Mouse (Mus musculus): Measurements from ENCODE around the gene Ap4s1. TPM values are rescaled to one million over a fixed set of nuclear protein-coding genes. Genes with fewer than 3 reads are reported as not detected.
A peak's percentile ranks its signal among the peaks of the same experiment; 100 is the strongest.

The Ap4s1 gene
- total RNA-seq, 2 experiments from 2014 or later = 23.8 to 35.4 TPM

DNA sequence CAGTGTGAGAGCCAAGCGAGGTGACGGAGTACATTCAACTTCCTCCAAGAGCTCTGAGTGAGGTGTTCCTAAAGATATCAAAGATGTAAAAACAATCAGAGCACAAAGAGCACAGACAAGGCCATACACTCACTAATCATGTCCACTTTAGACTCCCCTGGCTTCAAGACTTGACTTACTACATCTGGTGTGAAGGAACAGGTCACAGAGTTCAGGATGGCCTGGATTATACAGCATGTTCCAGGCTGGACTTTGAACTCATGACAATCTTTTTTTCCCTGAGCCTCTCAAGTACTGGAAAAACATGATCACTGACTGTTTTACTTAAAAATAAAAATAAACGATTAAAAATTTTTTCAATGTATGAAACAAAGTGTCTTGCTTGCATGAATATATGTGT lies 68.5 kb downstream of the Ap4s1 start:
- ATAC-seq (replicated peaks; ENCODE audit: poor library complexity) = no peak

DNA sequence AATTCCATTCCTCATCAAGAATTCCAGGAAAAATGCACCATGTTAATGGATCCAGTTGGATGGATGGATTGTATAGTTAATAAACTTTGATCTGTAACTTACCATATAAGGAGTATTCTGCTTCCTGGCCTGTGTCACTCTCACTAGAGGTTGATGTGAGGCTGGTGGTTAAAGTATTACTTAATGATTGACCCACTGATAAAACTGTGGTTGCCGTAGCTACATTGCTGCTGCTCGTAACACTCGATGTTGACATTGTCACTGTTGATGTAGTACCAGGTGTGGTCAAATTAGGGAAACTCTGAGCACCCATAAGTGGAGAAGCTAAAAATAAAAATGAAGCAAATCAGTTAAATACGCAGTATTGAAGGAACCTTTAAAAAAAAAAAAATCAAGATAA lies 76.6 kb downstream of the Ap4s1 start:
- peak; percentile 84 for ATAC-seq (replicated peaks; ENCODE audit: poor library complexity)

DNA sequence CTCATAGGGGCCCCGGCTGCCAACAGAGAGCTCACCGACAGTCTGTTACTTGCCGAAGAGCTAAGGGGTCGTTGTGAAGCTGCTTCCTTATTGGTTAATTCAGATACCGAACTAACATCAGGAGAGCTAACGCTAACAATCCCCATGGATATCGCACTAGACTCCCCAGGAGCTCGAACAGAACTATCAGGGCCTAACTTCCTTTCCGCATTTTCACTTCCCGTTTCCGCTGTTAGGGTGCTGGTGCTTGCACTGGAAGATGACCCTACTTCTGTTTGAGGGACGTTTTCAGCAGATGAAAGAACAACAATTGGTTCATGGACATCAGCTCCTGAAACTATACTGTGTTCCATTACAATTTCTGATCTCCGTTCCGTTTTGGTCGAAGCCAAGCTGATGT lies 77.9 kb downstream of the Ap4s1 start:
- peak; percentile 66 for ATAC-seq (replicated peaks; ENCODE audit: poor library complexity)

DNA sequence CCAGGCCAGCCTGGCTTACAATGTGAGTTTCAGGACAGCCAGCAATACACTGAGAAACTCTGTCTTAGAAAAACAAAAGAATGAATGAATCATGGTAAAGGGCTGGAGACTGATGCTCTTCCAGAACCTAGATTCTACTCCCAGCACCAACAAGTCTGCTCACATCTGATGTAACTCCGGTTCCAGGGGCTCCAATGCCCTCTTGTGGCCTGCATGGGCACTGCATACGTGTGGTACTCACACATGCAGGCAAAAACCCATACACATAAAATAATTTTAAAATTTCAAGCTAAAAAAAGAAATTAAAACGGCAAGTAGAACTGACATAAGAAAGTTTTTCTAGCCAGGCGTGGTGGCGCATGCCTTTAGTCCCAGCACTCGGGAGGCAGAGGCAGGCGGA lies 94.0 kb downstream of the Ap4s1 start:
- ATAC-seq (replicated peaks; ENCODE audit: poor library complexity) = peak; percentile 91

Other genes starting within 250 kb of the Ap4s1 start
- not detected in 2 replicates for gene Coch, start 97.7 kb upstream of the Ap4s1 start, total RNA-seq (2015)
- gene Coch, start 97.7 kb upstream of the Ap4s1 start, total RNA-seq (2017) = not detected in 2 replicates
- 34.8 and 36.5 TPM in 2 replicates for gene Strn3, start 864 bp downstream of the Ap4s1 start, total RNA-seq (2015)
- 47.9 and 69.3 TPM in 2 replicates for gene Strn3, start 864 bp downstream of the Ap4s1 start, total RNA-seq (2017)
- gene Hectd1, start 138.5 kb downstream of the Ap4s1 start, total RNA-seq (2015) = 50.5 and 58.2 TPM in 2 replicates
- gene Hectd1, start 138.5 kb downstream of the Ap4s1 start, total RNA-seq (2017) = 83.8 and 108 TPM in 2 replicates

Measured in megakaryocyte progenitor cell, adult 5-6 weeks (primary cell).